In the genomic region with DNA sequence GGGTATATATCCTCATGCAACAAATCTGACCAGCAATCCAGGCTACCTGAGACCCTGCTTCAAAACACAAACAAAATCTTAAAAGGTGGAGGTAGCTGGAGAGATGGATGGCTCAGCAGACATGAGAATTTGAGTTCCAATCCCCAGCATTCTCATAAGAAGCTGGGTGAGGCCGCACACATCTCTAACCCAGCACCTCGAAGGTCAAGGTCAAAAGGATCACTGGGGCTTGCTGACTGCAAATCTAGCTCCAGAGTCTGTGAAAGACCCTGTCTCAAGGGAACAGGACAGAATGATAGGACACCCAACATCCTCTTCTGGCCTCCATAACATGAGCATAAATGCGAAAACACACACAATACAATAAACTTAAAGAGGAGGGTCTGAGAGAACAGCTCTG, we compare ENCODE assay signal across 27 mouse cellular contexts. TPM values are rescaled to one million over a fixed set of nuclear protein-coding genes. Genes with fewer than 3 reads are reported as not detected.
DNase-seq lines count a peak whose midpoint lies in the region; ATAC-seq lines count a peak whose summit lies in the region.
"Had no signal": no experiment of that assay in that cellular context is flagged by ENCODE, and none has a peak within 500 bp of the region (broad histone marks: within the 10 kb centered on the region; RNA-seq: fewer than 3 reads in every experiment).

No protein-coding gene starts in this region.

- ATAC-seq in limb, embryonic 12.5 days (ENCODE audit: insufficient number of reproducible peaks, insufficient read depth, low FRiP score, low TSS enrichment, low read depth): no peak
- no peak for ATAC-seq in intestine, embryonic 16.5 days
- ATAC-seq: CD4-positive, CD25-positive, alpha-beta regulatory T cell, adult 4 months; forebrain, embryonic 14.5 days; forebrain, embryonic 16.5 days; Patski had no signal

- no peak overlapping the region for H3K27ac ChIP-seq in limb, embryonic 12.5 days
- no peak overlapping the region for H3K27ac ChIP-seq in limb, embryonic 10.5 days
- H3K27ac ChIP-seq in intestine, embryonic 16.5 days (ENCODE audit: low read length): no peak overlapping the region
- H3K27ac ChIP-seq: embryonic facial prominence, embryonic 13.5 days; embryonic facial prominence, embryonic 15.5 days; forebrain, embryonic 10.5 days; forebrain, embryonic 12.5 days had no signal

- peaks cover 36% of the 10 kb centered on the region; the same call in 1 of the 2 replicates for H3K36me3 ChIP-seq in limb, embryonic 12.5 days
- H3K36me3 ChIP-seq in limb, embryonic 10.5 days: peaks cover 42% of the 10 kb centered on the region
- no peaks in the 10 kb centered on the region for H3K36me3 ChIP-seq in intestine, embryonic 16.5 days (ENCODE audit: control insufficient read depth, insufficient read depth, low read length)
- H3K36me3 ChIP-seq: forebrain, embryonic 12.5 days had no signal

- peak; percentile 61 for DNase-seq in heart, adult 11 months
- DNase-seq in heart, postnatal 25 days (ENCODE audit: low spot score): no peak
- no peak for DNase-seq in limb, embryonic 10.5 days (ENCODE audit: low spot score)
- DNase-seq in R1 (ENCODE audit: low read depth, low spot score): peak; percentile 60
- DNase-seq: adrenal gland, adult 2 months; adrenal gland, postnatal 10 days; adrenal gland, postnatal 25 days; B cell, adult 2 months; cerebellum, adult 11 months; cerebellum, adult 18-20 months; cerebellum, adult 8-10 months; cerebellum, adult 9-11 months; cerebellum, postnatal 14 days; cerebellum, postnatal 36 days; embryo, embryonic 11 days had no signal

- peaks cover 15% of the 10 kb centered on the region; the same call in 1 of the 2 replicates for H3K9me3 ChIP-seq in limb, embryonic 12.5 days
- H3K9me3 ChIP-seq in limb, embryonic 10.5 days (replicated peaks): no peaks in the 10 kb centered on the region
- H3K9me3 ChIP-seq in intestine, embryonic 16.5 days (ENCODE audit: control insufficient read depth, low read length): peaks cover 6% of the 10 kb centered on the region
- H3K9me3 ChIP-seq: embryonic facial prominence, embryonic 15.5 days had no signal

- H3K9ac ChIP-seq in limb, embryonic 12.5 days (replicated peaks): 0 out of 2 replicates have a peak overlapping the region, but pooled peaks have one; percentile 12
- no peak overlapping the region for H3K9ac ChIP-seq in intestine, embryonic 16.5 days (ENCODE audit: low read depth, low read length)
- H3K9ac ChIP-seq: embryonic facial prominence, embryonic 13.5 days; embryonic facial prominence, embryonic 15.5 days; forebrain, embryonic 12.5 days had no signal

- H3K4me3 ChIP-seq in limb, embryonic 12.5 days (replicated peaks): no peak overlapping the region
- no peak overlapping the region for H3K4me3 ChIP-seq in limb, embryonic 10.5 days
- H3K4me3 ChIP-seq in intestine, embryonic 16.5 days (ENCODE audit: low read length): no peak overlapping the region
- H3K4me3 ChIP-seq: embryonic facial prominence, embryonic 13.5 days; embryonic facial prominence, embryonic 15.5 days; erythroblast, embryonic 14.5 days; forebrain, embryonic 10.5 days; forebrain, embryonic 12.5 days had no signal

- H3K27me3 ChIP-seq in limb, embryonic 12.5 days: no peaks in the 10 kb centered on the region
- H3K27me3 ChIP-seq in limb, embryonic 10.5 days (ENCODE audit: low read depth, poor library complexity, severe bottlenecking): no peaks in the 10 kb centered on the region
- no peaks in the 10 kb centered on the region for H3K27me3 ChIP-seq in intestine, embryonic 16.5 days (replicated peaks; ENCODE audit: control insufficient read depth, insufficient read depth, low read length)
- H3K27me3 ChIP-seq: CH12.LX; embryonic facial prominence, embryonic 13.5 days; embryonic facial prominence, embryonic 15.5 days; forebrain, embryonic 12.5 days; Patski had no signal

- intact Hi-C loops in heart, postnatal 25 days (cut with DNase I): no loop called here

- 95% methylated on average over 3 of the region's 3 CpGs for WGBS in limb, embryonic 12.5 days
- WGBS in limb, embryonic 10.5 days: 93% methylated on average over 3 of the region's 3 CpGs
- 89% methylated on average over 3 of the region's 3 CpGs for WGBS in intestine, embryonic 16.5 days

- H3K4me1 ChIP-seq in limb, embryonic 12.5 days (replicated peaks): no peaks in the 10 kb centered on the region
- no peaks in the 10 kb centered on the region for H3K4me1 ChIP-seq in limb, embryonic 10.5 days
- H3K4me1 ChIP-seq in intestine, embryonic 16.5 days (ENCODE audit: control insufficient read depth, insufficient read depth, low read length): no peaks in the 10 kb centered on the region
- H3K4me1 ChIP-seq: embryonic facial prominence, embryonic 13.5 days; embryonic facial prominence, embryonic 15.5 days; forebrain, embryonic 10.5 days; forebrain, embryonic 12.5 days had no signal

- H3K4me2 ChIP-seq in limb, embryonic 12.5 days: no peak overlapping the region
- H3K4me2 ChIP-seq in intestine, embryonic 16.5 days (ENCODE audit: low read depth, low read length): no peak overlapping the region
- H3K4me2 ChIP-seq: embryonic facial prominence, embryonic 13.5 days; embryonic facial prominence, embryonic 15.5 days; forebrain, embryonic 12.5 days had no signal

RNA-seq across cellular contexts. Expression of gene Armh3, which starts 7.1 kb away (rescaled TPM):
- total RNA-seq in heart, postnatal 25 days (2021): 10 to 100 TPM; 14.8 to 16.0 TPM
- polyA plus RNA-seq in limb, embryonic 12.5 days (2016; fragmentation: Nextera tagmentation; extraction: Ambion mirVana): 19.8 and 19.9 TPM in 2 replicates
- 18.0 and 20.1 TPM in 2 replicates for polyA plus RNA-seq in limb, embryonic 10.5 days (2016; fragmentation: Nextera tagmentation; extraction: Ambion mirVana)
- polyA plus RNA-seq in intestine, embryonic 16.5 days (2015; fragmentation: Nextera tagmentation; extraction: Ambion mirVana): 17.2 and 17.3 TPM in 2 replicates
- polyA plus RNA-seq: erythroblast, embryonic 14.5 days had no signal

RNA-seq across cellular contexts. Expression of gene Hps6, which starts 12.1 kb away (rescaled TPM):
- 1 to 10 TPM; 6.2 to 7.0 TPM for total RNA-seq in heart, postnatal 25 days (2021)
- polyA plus RNA-seq in limb, embryonic 12.5 days (2016; fragmentation: Nextera tagmentation; extraction: Ambion mirVana): 6.4 and 7.2 TPM in 2 replicates
- 4.7 and 5.3 TPM in 2 replicates for polyA plus RNA-seq in limb, embryonic 10.5 days (2016; fragmentation: Nextera tagmentation; extraction: Ambion mirVana)
- polyA plus RNA-seq in intestine, embryonic 16.5 days (2015; fragmentation: Nextera tagmentation; extraction: Ambion mirVana): 8.8 and 9.4 TPM in 2 replicates

RNA-seq across cellular contexts. Expression of gene Pprc1, which starts 53.5 kb away (rescaled TPM):
- total RNA-seq in heart, postnatal 25 days (2021): 10 to 100 TPM; 14.0 to 14.9 TPM
- 32.7 and 39.1 TPM in 2 replicates for polyA plus RNA-seq in limb, embryonic 12.5 days (2016; fragmentation: Nextera tagmentation; extraction: Ambion mirVana)
- 63.0 and 73.3 TPM in 2 replicates for polyA plus RNA-seq in limb, embryonic 10.5 days (2016; fragmentation: Nextera tagmentation; extraction: Ambion mirVana)
- polyA plus RNA-seq in intestine, embryonic 16.5 days (2015; fragmentation: Nextera tagmentation; extraction: Ambion mirVana): 23.4 and 27.5 TPM in 2 replicates

RNA-seq across cellular contexts. Expression of gene Ldb1, which starts 53.8 kb away (rescaled TPM):
- total RNA-seq in heart, postnatal 25 days (2021): 10 to 100 TPM; 40.3 to 44.7 TPM
- polyA plus RNA-seq in limb, embryonic 12.5 days (2016; fragmentation: Nextera tagmentation; extraction: Ambion mirVana): 135 and 145 TPM in 2 replicates
- 96.4 and 104 TPM in 2 replicates for polyA plus RNA-seq in limb, embryonic 10.5 days (2016; fragmentation: Nextera tagmentation; extraction: Ambion mirVana)
- 23.3 and 26.3 TPM in 2 replicates for polyA plus RNA-seq in intestine, embryonic 16.5 days (2015; fragmentation: Nextera tagmentation; extraction: Ambion mirVana)

Comparison
In these comparisons a context has a peak if more than half of its experiments do, and no peak if none do; other contexts are left out.
1. DNase-seq: peak in heart, adult 11 months (single experiment) and R1 (single experiment); none in heart, postnatal 25 days (single experiment) and limb, embryonic 10.5 days (single experiment).